Mouse (Mus musculus) bone marrow macrophage, adult 2 months (primary cell): ENCODE results near the gene Btbd7. TPM values are rescaled to one million over a fixed set of nuclear protein-coding genes. Genes with fewer than 3 reads are reported as not detected.
A peak's percentile ranks its signal among the peaks of the same experiment; 100 is the strongest.

Experiments
- H3K27ac ChIP-seq: 2 replicates; pipeline ENCODE4 v1.5.1; 2012; ENCODE audit warnings: low read depth, low read length; ENCODE audit not compliant: insufficient read depth
- H3K4me1 ChIP-seq: 2 replicates; pipeline ENCODE4 v1.6.1; 2012; ENCODE audit warnings: low read length; ENCODE audit not compliant: control insufficient read depth, insufficient read depth
- H3K4me3 ChIP-seq: 2 replicates; pipeline ENCODE4 v1.5.1; 2012; ENCODE audit warnings: mild to moderate bottlenecking, low read length, moderate library complexity; ENCODE audit not compliant: insufficient read depth
- CTCF ChIP-seq: IDR thresholded peaks from 2 replicates; pipeline ENCODE4 v1.5.1; 2012; ENCODE audit warnings: low read depth, mild to moderate bottlenecking, low read length, moderate library complexity
- POLR2A ChIP-seq: IDR thresholded peaks from 2 replicates; pipeline ENCODE4 v1.6.1; 2012; ENCODE audit warnings: mild to moderate bottlenecking, low read depth, low read length, borderline replicate concordance
- polyA plus RNA-seq: library from polyadenylated mRNA; stranded (reverse); fragments of >200 nt; gene quantifications from 2 replicates; pipeline ENCODE4 v1.2.4, GENCODE M21; 2012; ENCODE audit not compliant: missing spikeins, insufficient read depth, insufficient read length

The Btbd7 gene
- polyA plus RNA-seq, 1 experiment, result 14.9 TPM

GRCm38 (mm10) chr12:102761668-102762067, 116.6 kb downstream of the Btbd7 start:
- peaks cover 7% of the 10 kb centered on the region for H3K4me1 ChIP-seq
- H3K27ac ChIP-seq, result no peak overlapping the region
- TF ChIP-seq CTCF (no peak), POLR2A (no peak)
- H3K4me3 ChIP-seq, result no peak overlapping the region

GRCm38 (mm10) chr12:102758936-102759335, 119.3 kb downstream of the Btbd7 start:
- Histone ChIP-seq H3K4me1 (peaks cover 7% of the 10 kb centered on the region), H3K27ac (no peak overlapping the region), H3K4me3 (peak overlapping the region; percentile 90)
- no peak for TF ChIP-seq CTCF
- no peak for TF ChIP-seq POLR2A

- peak within 1 kb of the TSS; percentile 73 for H3K27ac ChIP-seq
- no peak for TF ChIP-seq CTCF
- no peak for TF ChIP-seq POLR2A
- peaks cover 7% of the 10 kb centered on the region for H3K4me1 ChIP-seq
- H3K4me3 ChIP-seq, result peak within 1 kb of the TSS; percentile 93
These were observed 119.9 kb downstream of the Btbd7 start, which contains the start of gene Gm20604 for GRCm38 (mm10) chr12:102758403-102758756. Gene Gm20604 (minus strand): TSS chr12:102758672.

- TF ChIP-seq POLR2A, result no peak
- no peak for TF ChIP-seq CTCF
- Histone ChIP-seq H3K4me1 (peaks cover 7% of the 10 kb centered on the region), H3K27ac (peak within 1 kb of the TSS; percentile 73), H3K4me3 (peak within 1 kb of the TSS; percentile 93)
These were observed 120.4 kb downstream of the Btbd7 start, which contains the start of the genes Gm28051, Gon7 and Ubr7 for GRCm38 (mm10) chr12:102757689-102758402. Gene Gm28051 (minus strand): TSS chr12:102757765. Gene Gon7 (minus strand): TSS chr12:102757803. Gene Ubr7 (plus strand): TSS chr12:102757967.

- Histone ChIP-seq H3K4me1 (peaks cover 7% of the 10 kb centered on the region), H3K27ac (peak overlapping the region; percentile 73), H3K4me3 (peak overlapping the region; percentile 93)
- 0 out of 2 replicates have a peak, but pooled peaks have one; percentile 25 for TF ChIP-seq POLR2A
- TF ChIP-seq CTCF, result no peak
These were observed 121.1 kb downstream of the Btbd7 start for GRCm38 (mm10) chr12:102757055-102757688.

GRCm38 (mm10) chr12:102756304-102756703, 122.0 kb downstream of the Btbd7 start:
- Histone ChIP-seq H3K4me3 (peak overlapping the region; percentile 93), H3K27ac (no peak overlapping the region), H3K4me1 (peaks cover 7% of the 10 kb centered on the region)
- no peak for TF ChIP-seq POLR2A
- peak; percentile 8; the same call in 1 of the 2 replicates for TF ChIP-seq CTCF

- no peak for TF ChIP-seq POLR2A
- no peak for TF ChIP-seq CTCF
- Histone ChIP-seq H3K4me3 (no peak overlapping the region), H3K27ac (peak overlapping the region; percentile 87), H3K4me1 (peaks cover 30% of the 10 kb centered on the region)
These were observed 130.0 kb downstream of the Btbd7 start for GRCm38 (mm10) chr12:102748256-102748655.

- Histone ChIP-seq H3K27ac (peak overlapping the region; percentile 79), H3K4me1 (peaks cover 34% of the 10 kb centered on the region), H3K4me3 (peak overlapping the region; percentile 73)
- TF ChIP-seq CTCF (no peak), POLR2A (no peak)
These were observed 133.4 kb downstream of the Btbd7 start for GRCm38 (mm10) chr12:102744839-102745238.

- Histone ChIP-seq H3K4me1 (peaks cover 31% of the 10 kb centered on the region), H3K4me3 (peak within 1 kb of the TSS; percentile 73), H3K27ac (peak within 1 kb of the TSS; percentile 79)
- no peak for TF ChIP-seq POLR2A
- TF ChIP-seq CTCF, result no peak
These were observed 134.4 kb downstream of the Btbd7 start, which contains the start of the genes Moap1 and Tmem251 for GRCm38 (mm10) chr12:102743589-102744574. Gene Moap1 (minus strand): TSS chr12:102743661. Gene Tmem251 (plus strand): TSS chr12:102743762.
